Mouse (Mus musculus) embryo, embryonic 11 days (tissue): Measurements from ENCODE around the gene Pla2g4b.

ENCODE experiments used
- DNase-seq: peaks from one replicate; pipeline ENCODE4 v3.0.0-alpha.2; 2015

Pla2g4b gene

GRCm38 (mm10) chr2:120017599-120017998 lies 15.6 kb upstream of the Pla2g4b start:
- no peak for DNase-seq

- DNase-seq: no peak
Measured at GRCm38 (mm10) chr2:120024337-120024736, 8.9 kb upstream of the Pla2g4b start.

GRCm38 (mm10) chr2:120026984-120027949 lies 6.0 kb upstream of the Pla2g4b start, which contains the start of the genes Jmjd7 and Gm28042:
TSS of gene Jmjd7 (plus strand) at chr2:120027483.
TSS of gene Gm28042 (plus strand) at chr2:120027493.
- peak; percentile 95 for DNase-seq

- peak; percentile 41 for DNase-seq
Measured at GRCm38 (mm10) chr2:120027950-120028331, 5.3 kb upstream of the Pla2g4b start.

GRCm38 (mm10) chr2:120030380-120030779 lies 2.8 kb upstream of the Pla2g4b start:
- no peak for DNase-seq

GRCm38 (mm10) chr2:120033726-120034125 lies 509 bp downstream of the Pla2g4b start:
- DNase-seq: no peak

GRCm38 (mm10) chr2:120037744-120038143 lies 4.5 kb downstream of the Pla2g4b start:
- DNase-seq: no peak

- DNase-seq: no peak
Measured at GRCm38 (mm10) chr2:120040991-120041390, 7.8 kb downstream of the Pla2g4b start.

GRCm38 (mm10) chr2:120044101-120044603 lies 10.9 kb downstream of the Pla2g4b start:
- peak; percentile 20 for DNase-seq

- DNase-seq: no peak
Measured at GRCm38 (mm10) chr2:120044676-120045075, 11.5 kb downstream of the Pla2g4b start.

- no peak for DNase-seq
Measured at GRCm38 (mm10) chr2:120046486-120047310, 13.5 kb downstream of the Pla2g4b start.

GRCm38 (mm10) chr2:120048173-120048572 lies 15.0 kb downstream of the Pla2g4b start:
- DNase-seq: no peak

- peak; percentile 64 for DNase-seq
Measured at GRCm38 (mm10) chr2:120049632-120050274, 16.5 kb downstream of the Pla2g4b start.

- no peak for DNase-seq
Measured at GRCm38 (mm10) chr2:120051405-120051804, 18.2 kb downstream of the Pla2g4b start.

GRCm38 (mm10) chr2:120054771-120055552 lies 21.7 kb downstream of the Pla2g4b start:
- no peak for DNase-seq

GRCm38 (mm10) chr2:120055923-120056322 lies 22.7 kb downstream of the Pla2g4b start:
- DNase-seq: no peak

- no peak for DNase-seq
Measured at GRCm38 (mm10) chr2:120058818-120059217, 25.6 kb downstream of the Pla2g4b start.

- no peak for DNase-seq
Measured at GRCm38 (mm10) chr2:120059466-120059865, 26.2 kb downstream of the Pla2g4b start.

GRCm38 (mm10) chr2:120060190-120060589 lies 27.0 kb downstream of the Pla2g4b start:
- DNase-seq: no peak

GRCm38 (mm10) chr2:120060651-120061050 lies 27.4 kb downstream of the Pla2g4b start:
- DNase-seq: no peak

- no peak for DNase-seq
Measured at GRCm38 (mm10) chr2:120062248-120062647, 29.0 kb downstream of the Pla2g4b start.

- no peak for DNase-seq
Measured at GRCm38 (mm10) chr2:120064639-120065038, 31.4 kb downstream of the Pla2g4b start.
